Mouse (Mus musculus): ENCODE measurements around the gene Hsd17b2. TPM values are rescaled to one million over a fixed set of nuclear protein-coding genes. Genes with fewer than 3 reads are reported as not detected.

Gene Hsd17b2
- 0.60 and 0.64 TPM in 2 replicates for polyA plus RNA-seq (2015; fragmentation: Nextera tagmentation; extraction: Ambion mirVana)

DNA sequence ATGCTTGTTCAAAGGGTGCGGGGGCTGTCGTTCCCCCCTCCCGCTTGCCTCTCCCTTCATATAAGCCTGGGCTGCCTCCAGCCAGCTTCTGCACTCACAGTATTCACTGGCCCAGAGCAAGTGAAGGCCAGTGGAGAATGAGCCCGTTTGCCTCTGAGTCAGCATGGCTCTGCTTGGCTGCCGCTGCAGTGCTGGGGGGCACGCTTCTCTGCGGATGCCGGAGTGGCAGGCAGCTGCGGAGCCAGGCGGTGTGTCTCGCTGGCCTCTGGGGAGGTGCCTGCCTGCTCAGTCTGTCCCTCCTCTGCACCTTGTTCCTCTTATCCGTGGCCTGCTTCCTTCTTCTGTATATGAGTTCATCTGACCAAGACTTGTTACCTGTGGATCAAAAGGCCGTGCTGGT lies at the start of gene Hsd17b2:
Gene Hsd17b2, plus strand, starts transcription at position 46 of the 400 bp plus-strand sequence.

GRCm38 (mm10) chr8:117673430-117673830 lies 28.3 kb upstream of the Hsd17b2 start, which contains the start of gene Sdr42e1:
Gene Sdr42e1, minus strand, starts transcription at chr8:117673689.

DNA sequence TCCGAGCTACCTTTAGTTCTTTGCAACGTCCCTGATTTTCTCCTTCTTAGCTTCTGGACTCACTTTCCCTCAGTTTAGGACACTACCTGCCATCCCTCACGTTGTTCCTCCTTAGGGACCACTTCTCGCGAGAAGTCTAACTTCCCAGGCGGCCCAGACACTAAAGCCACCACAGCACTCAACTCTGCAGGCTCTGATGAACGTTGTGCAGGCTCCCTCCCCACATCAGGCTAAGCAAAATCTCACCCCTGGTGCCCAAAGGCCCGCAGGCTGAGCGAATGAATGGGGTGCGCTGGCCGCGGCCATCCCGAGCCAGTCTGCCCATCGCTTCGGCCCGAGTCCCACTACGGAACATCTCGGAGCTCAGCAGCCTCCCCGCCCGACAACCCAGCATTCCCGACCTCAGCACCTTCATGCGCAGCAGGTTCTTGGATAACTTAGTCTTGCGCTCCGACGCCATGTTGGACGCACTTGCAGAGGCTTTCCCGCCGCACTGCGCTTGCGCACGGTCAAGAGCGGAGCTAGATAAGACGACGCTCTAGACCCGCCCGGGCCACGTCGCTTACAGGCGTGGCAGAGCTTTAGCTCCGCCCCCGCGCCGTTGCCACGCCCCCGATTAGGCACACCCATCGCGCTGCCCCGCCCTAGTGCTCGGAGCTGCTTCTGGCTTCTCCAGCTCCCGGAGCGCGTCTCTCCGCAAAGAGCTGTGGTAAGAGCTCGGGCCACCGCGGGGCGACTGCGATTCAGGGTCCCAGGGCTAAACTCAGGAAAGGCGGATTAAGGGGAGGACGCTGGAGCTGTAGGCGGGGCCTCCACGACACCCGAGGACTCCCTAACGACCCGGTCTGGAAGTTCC lies 100.0 kb downstream of the Hsd17b2 start, which contains the start of gene Mphosph6:
Gene Mphosph6, minus strand, starts transcription at position 501 of the 856 bp plus-strand sequence.

Other genes with a start within 250 kb of the Hsd17b2 start
- 9.3 and 12.7 TPM in 2 replicates for gene Plcg2, start 203.6 kb upstream of the Hsd17b2 start, polyA plus RNA-seq (2015; fragmentation: Nextera tagmentation; extraction: Ambion mirVana)
- gene Sdr42e1, start 28.2 kb upstream of the Hsd17b2 start, polyA plus RNA-seq (2015; fragmentation: Nextera tagmentation; extraction: Ambion mirVana), result 0.48 and 0.85 TPM in 2 replicates
- 39.8 and 40.1 TPM in 2 replicates for gene Mphosph6, start 100.0 kb downstream of the Hsd17b2 start, polyA plus RNA-seq (2015; fragmentation: Nextera tagmentation; extraction: Ambion mirVana)